Mouse (Mus musculus) NIH3T3 (cell line): ENCODE measurements at regions not wholly inside any gene's neighbourhood (a gene's known extent, or its start where the extent isn't known, plus 50 kb on each side); places are given as distances from the start of the nearest gene placed in this dataset.
"Not testable (repeated sequence)": the region's sequence is repeated elsewhere in the genome, so short reads cannot be mapped to it uniquely, and the experiment has no call there.

Experiments used
- DNase-seq: peaks from one replicate; pipeline ENCODE4 v3.0.0-alpha.2; 2012; ENCODE audit warnings: low read depth

GRCm38 (mm10) chr7:29639591-29639990 is 87.2 kb downstream of the Catsperg2 start:
- not testable (repeated sequence) for DNase-seq

DNA sequence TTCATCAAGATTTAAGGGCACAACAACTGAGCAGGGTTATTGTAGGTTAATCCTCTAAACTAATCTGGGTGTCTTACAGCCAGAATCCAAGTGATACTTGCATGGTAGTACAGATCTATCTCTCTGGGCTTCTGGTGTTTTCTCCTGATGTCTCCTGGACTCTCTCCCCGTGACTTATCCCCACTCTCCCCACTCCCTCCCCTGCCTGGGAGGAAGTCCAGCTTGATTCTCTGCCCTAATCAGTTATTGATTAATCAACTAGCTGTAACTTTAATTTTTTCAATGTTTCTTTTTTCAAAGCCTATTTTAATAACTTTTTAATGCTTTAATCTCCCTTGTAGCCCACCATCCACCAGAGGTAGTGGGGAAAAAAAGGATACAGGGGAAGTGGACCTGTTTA is 83.9 kb upstream of the Sipa1l3 start:
- no peak for DNase-seq

DNA sequence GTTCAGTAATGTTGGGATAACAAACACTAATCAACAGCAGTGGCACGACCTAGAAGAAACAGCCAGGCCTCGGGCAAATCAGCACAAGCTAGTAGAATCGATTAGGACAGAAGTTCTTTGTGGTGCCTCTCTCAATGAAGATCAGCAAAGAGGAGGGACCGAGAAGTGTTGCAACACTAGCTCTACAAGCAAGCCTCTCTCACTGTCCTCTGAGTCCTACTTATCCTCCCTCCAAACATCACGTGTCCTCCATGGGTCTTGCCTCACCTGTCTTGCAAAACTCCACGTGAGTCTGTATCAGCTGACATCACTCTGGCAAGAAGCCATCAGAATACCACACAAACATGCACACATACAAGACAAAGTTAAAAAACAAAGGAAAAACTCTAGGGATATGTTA is 82.9 kb upstream of the Sipa1l3 start:
- peak; percentile 18 for DNase-seq

DNA sequence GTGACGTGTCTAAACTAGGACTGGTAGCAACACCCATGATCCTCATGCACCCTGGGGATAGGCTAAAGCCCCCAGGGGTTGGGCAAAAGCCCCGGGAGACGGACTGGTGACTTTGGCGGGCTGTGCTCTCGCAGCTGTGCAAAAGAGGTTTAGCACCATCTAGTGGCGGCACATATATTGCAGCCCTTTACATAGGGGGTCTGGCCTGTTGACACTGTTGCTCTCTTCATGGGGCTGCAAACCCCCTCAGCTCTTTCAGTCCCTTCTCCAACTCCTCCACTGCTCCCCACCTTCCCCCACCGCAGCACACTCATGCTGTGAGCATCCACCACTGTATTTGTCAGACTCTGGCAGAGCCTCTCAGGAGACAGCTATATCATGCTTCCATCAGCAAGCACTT is 78.8 kb upstream of the Sipa1l3 start:
- DNase-seq = peak; percentile 73

GRCm38 (mm10) chr7:29578128-29578527 is 59.7 kb upstream of the Sipa1l3 start:
- no peak for DNase-seq

- peak; percentile 62 for DNase-seq
Measured at GRCm38 (mm10) chr7:29575606-29576005, 57.2 kb upstream of the Sipa1l3 start.
